13 mouse cellular contexts compared by ENCODE assay signal in genomic region chr10:122194139-122194538, GRCm38 (mm10).
"Had no signal": no experiment of that assay in that cellular context is flagged by ENCODE, and none has a peak within 500 bp of the region (broad histone marks: within the 10 kb centered on the region; RNA-seq: fewer than 3 reads in every experiment).

No protein-coding gene starts in this region.

- ATAC-seq: lung, postnatal 0 days had no signal

- H3K27ac ChIP-seq: limb, embryonic 13.5 days; liver, embryonic 14.5 days; midbrain, embryonic 10.5 days; neural tube, embryonic 12.5 days had no signal

- H3K9me3 ChIP-seq: limb, embryonic 13.5 days; midbrain, embryonic 10.5 days; neural tube, embryonic 12.5 days had no signal

- H3K9ac ChIP-seq: limb, embryonic 13.5 days; liver, embryonic 14.5 days; neural tube, embryonic 12.5 days had no signal

- H3K27me3 ChIP-seq: limb, embryonic 13.5 days; neural tube, embryonic 12.5 days had no signal

- H3K4me2 ChIP-seq: limb, embryonic 13.5 days; neural tube, embryonic 12.5 days had no signal

- H3K4me1 ChIP-seq: limb, embryonic 13.5 days; midbrain, embryonic 10.5 days; neural tube, embryonic 12.5 days had no signal

- H3K36me3 ChIP-seq: limb, embryonic 13.5 days; midbrain, embryonic 10.5 days; neural tube, embryonic 12.5 days had no signal

- DNase-seq: kidney, adult 8-10 months; kidney, postnatal 25 days; left cerebral cortex, postnatal 4 days; lung, postnatal 4 days; midbrain, embryonic 14.5 days; thymus, adult 2 months; thymus, postnatal 25 days had no signal

- H3K4me3 ChIP-seq: limb, embryonic 13.5 days; midbrain, embryonic 10.5 days; myocyte; neural tube, embryonic 12.5 days had no signal
